Mouse (Mus musculus): Measurements from ENCODE around the gene Cpox. TPM values are rescaled to one million over a fixed set of nuclear protein-coding genes. Genes with fewer than 3 reads are reported as not detected.

Cpox gene
- polyA plus RNA-seq, 2 experiments, result 20.3 to 24.4 TPM

GRCm38 (mm10) chr16:58682870-58683269 lies 12.8 kb downstream of the Cpox start:
- H3K9ac ChIP-seq (ENCODE audit: low read depth, low read length, severe bottlenecking), result no peak overlapping the region
- WGBS, result 62% methylated on average over 7 of the region's 7 CpGs
- no peaks in the 10 kb centered on the region for H3K27me3 ChIP-seq (ENCODE audit: control insufficient read depth, insufficient read depth, low read length)
- no peak for ATAC-seq (ENCODE audit: low FRiP score, low read depth)
- no peak for TF ChIP-seq POLR2A (IDR thresholded peaks at IDR 0.05; ENCODE audit: borderline replicate concordance, extremely low read depth, insufficient read depth, insufficient read length)
- peaks cover 27% of the 10 kb centered on the region for H3K36me3 ChIP-seq (ENCODE audit: control insufficient read depth, insufficient read depth, low read length)
- no peaks in the 10 kb centered on the region for H3K4me1 ChIP-seq (ENCODE audit: control insufficient read depth, insufficient read depth, low read length)
- no peak overlapping the region for H3K4me2 ChIP-seq (replicated peaks; ENCODE audit: low read depth, low read length, severe bottlenecking)
- H3K9me3 ChIP-seq (ENCODE audit: control insufficient read depth, low read length), result no peaks in the 10 kb centered on the region
- H3K27ac ChIP-seq (replicated peaks; ENCODE audit: low read depth, low read length), result no peak overlapping the region
- no peak for DNase-seq (ENCODE audit: low spot score)
- H3K4me3 ChIP-seq (replicated peaks; ENCODE audit: low read length), result no peak overlapping the region

GRCm38 (mm10) chr16:58683911-58684310 lies 13.8 kb downstream of the Cpox start:
- DNase-seq (ENCODE audit: low spot score) (no peak), ATAC-seq (ENCODE audit: low FRiP score, low read depth) (no peak)
- Histone ChIP-seq H3K9ac (ENCODE audit: low read depth, low read length, severe bottlenecking) (no peak overlapping the region), H3K9me3 (ENCODE audit: control insufficient read depth, low read length) (no peaks in the 10 kb centered on the region), H3K27me3 (ENCODE audit: control insufficient read depth, insufficient read depth, low read length) (no peaks in the 10 kb centered on the region), H3K4me2 (replicated peaks; ENCODE audit: low read depth, low read length, severe bottlenecking) (no peak overlapping the region), H3K27ac (replicated peaks; ENCODE audit: low read depth, low read length) (no peak overlapping the region), H3K4me1 (ENCODE audit: control insufficient read depth, insufficient read depth, low read length) (no peaks in the 10 kb centered on the region), H3K4me3 (replicated peaks; ENCODE audit: low read length) (no peak overlapping the region), H3K36me3 (ENCODE audit: control insufficient read depth, insufficient read depth, low read length) (peaks cover 20% of the 10 kb centered on the region)
- no peak for TF ChIP-seq POLR2A (IDR thresholded peaks at IDR 0.05; ENCODE audit: borderline replicate concordance, extremely low read depth, insufficient read depth, insufficient read length)
- WGBS, result 91% methylated on average over 4 of the region's 4 CpGs

- no peak for ATAC-seq (ENCODE audit: low FRiP score, low read depth)
- peaks cover 17% of the 10 kb centered on the region for H3K36me3 ChIP-seq (ENCODE audit: control insufficient read depth, insufficient read depth, low read length)
Observed at GRCm38 (mm10) chr16:58684537-58684936, 14.4 kb downstream of the Cpox start.

GRCm38 (mm10) chr16:58685548-58686537 lies 15.8 kb downstream of the Cpox start:
- no peaks in the 10 kb centered on the region for H3K9me3 ChIP-seq (ENCODE audit: control insufficient read depth, low read length)
- no peak for ATAC-seq (ENCODE audit: low FRiP score, low read depth)
- 70% methylated on average over 20 of the region's 20 CpGs for WGBS

More at GRCm38 (mm10) chr16:58684537-58684936, 14.4 kb downstream of the Cpox start:
- Histone ChIP-seq H3K27me3 (ENCODE audit: control insufficient read depth, insufficient read depth, low read length) (no peaks in the 10 kb centered on the region), H3K27ac (replicated peaks; ENCODE audit: low read depth, low read length) (no peak overlapping the region), H3K9ac (ENCODE audit: low read depth, low read length, severe bottlenecking) (no peak overlapping the region), H3K4me3 (replicated peaks; ENCODE audit: low read length) (no peak overlapping the region), H3K9me3 (ENCODE audit: control insufficient read depth, low read length) (no peaks in the 10 kb centered on the region), H3K4me2 (replicated peaks; ENCODE audit: low read depth, low read length, severe bottlenecking) (no peak overlapping the region), H3K4me1 (ENCODE audit: control insufficient read depth, insufficient read depth, low read length) (no peaks in the 10 kb centered on the region)
- TF ChIP-seq POLR2A (IDR thresholded peaks at IDR 0.05; ENCODE audit: borderline replicate concordance, extremely low read depth, insufficient read depth, insufficient read length), result no peak
- no peak for DNase-seq (ENCODE audit: low spot score)

GRCm38 (mm10) chr16:58688534-58688933 lies 18.4 kb downstream of the Cpox start:
- Histone ChIP-seq H3K4me3 (replicated peaks; ENCODE audit: low read length) (no peak overlapping the region), H3K27me3 (ENCODE audit: control insufficient read depth, insufficient read depth, low read length) (no peaks in the 10 kb centered on the region), H3K9ac (ENCODE audit: low read depth, low read length, severe bottlenecking) (no peak overlapping the region), H3K9me3 (ENCODE audit: control insufficient read depth, low read length) (no peaks in the 10 kb centered on the region), H3K36me3 (ENCODE audit: control insufficient read depth, insufficient read depth, low read length) (no peaks in the 10 kb centered on the region), H3K4me2 (replicated peaks; ENCODE audit: low read depth, low read length, severe bottlenecking) (no peak overlapping the region), H3K27ac (replicated peaks; ENCODE audit: low read depth, low read length) (no peak overlapping the region), H3K4me1 (ENCODE audit: control insufficient read depth, insufficient read depth, low read length) (no peaks in the 10 kb centered on the region)
- 83% methylated on average over 1 of the region's 1 CpGs for WGBS
- no peak for TF ChIP-seq POLR2A (IDR thresholded peaks at IDR 0.05; ENCODE audit: borderline replicate concordance, extremely low read depth, insufficient read depth, insufficient read length)
- no peak for ATAC-seq (ENCODE audit: low FRiP score, low read depth)
- no peak for DNase-seq (ENCODE audit: low spot score)

More at GRCm38 (mm10) chr16:58685548-58686537, 15.8 kb downstream of the Cpox start:
- H3K4me1 ChIP-seq (ENCODE audit: control insufficient read depth, insufficient read depth, low read length), result no peaks in the 10 kb centered on the region
- H3K36me3 ChIP-seq (ENCODE audit: control insufficient read depth, insufficient read depth, low read length), result peaks cover 12% of the 10 kb centered on the region
- no peak for DNase-seq (ENCODE audit: low spot score)
- no peak overlapping the region for H3K9ac ChIP-seq (ENCODE audit: low read depth, low read length, severe bottlenecking)
- H3K27ac ChIP-seq (replicated peaks; ENCODE audit: low read depth, low read length), result no peak overlapping the region
- no peak overlapping the region for H3K4me2 ChIP-seq (replicated peaks; ENCODE audit: low read depth, low read length, severe bottlenecking)
- no peaks in the 10 kb centered on the region for H3K27me3 ChIP-seq (ENCODE audit: control insufficient read depth, insufficient read depth, low read length)
- TF ChIP-seq POLR2A (IDR thresholded peaks at IDR 0.05; ENCODE audit: borderline replicate concordance, extremely low read depth, insufficient read depth, insufficient read length), result no peak
- H3K4me3 ChIP-seq (replicated peaks; ENCODE audit: low read length), result no peak overlapping the region

All from limb, embryonic 14.5 days (tissue).